Mouse (Mus musculus): ENCODE measurements around the gene Gm35315.

GRCm38 (mm10) chr5:110137816-110138215 is 43.6 kb upstream of the Gm35315 start:
- no peak for TF ChIP-seq POLR2A (IDR thresholded peaks at IDR 0.05; ENCODE audit: low read depth, low read length)
- no peak for TF ChIP-seq CTCF (conservative IDR thresholded peaks at IDR 0.05 in 1 of 2, IDR thresholded peaks at IDR 0.05 in 1 of 2; ENCODE audit: low read depth in 2 of 2, low read length in 2 of 2)
- no peak for TF ChIP-seq MAFK (IDR thresholded peaks at IDR 0.05; ENCODE audit: insufficient replicate concordance, low read length)
- no peak for TF ChIP-seq UBTF (IDR thresholded peaks at IDR 0.05; ENCODE audit: low read depth, low read length)
- TF ChIP-seq CHD1 (IDR thresholded peaks at IDR 0.05; ENCODE audit: low read depth, low read length), result no peak
- TF ChIP-seq KAT2A (IDR thresholded peaks at IDR 0.05; ENCODE audit: insufficient replicate concordance, low read length), result no peak
- TF ChIP-seq SIN3A (IDR thresholded peaks at IDR 0.05; ENCODE audit: low read length), result no peak
- TF ChIP-seq EP300 (IDR thresholded peaks at IDR 0.05; ENCODE audit: low read length), result no peak
